Mouse (Mus musculus) cerebellum, adult (tissue): ENCODE measurements at regions not wholly inside any gene's neighbourhood (a gene's known extent, or its start where the extent isn't known, plus 50 kb on each side); places are given as distances from the start of the nearest gene placed in this dataset.

Source experiments
- ATAC-seq: cut with Nextera tagmentation; 2 replicates; pipeline ENCODE4 v1.9.2; 2017; ENCODE audit warnings: mild to moderate bottlenecking, moderate library complexity, mixed read lengths; ENCODE audit not compliant: insufficient number of reproducible peaks, low FRiP score, low TSS enrichment

- no peak for ATAC-seq
Measured at GRCm38 (mm10) chr5:78621987-78622854, 1214.4 kb upstream of the Igfbp7 start.

DNA sequence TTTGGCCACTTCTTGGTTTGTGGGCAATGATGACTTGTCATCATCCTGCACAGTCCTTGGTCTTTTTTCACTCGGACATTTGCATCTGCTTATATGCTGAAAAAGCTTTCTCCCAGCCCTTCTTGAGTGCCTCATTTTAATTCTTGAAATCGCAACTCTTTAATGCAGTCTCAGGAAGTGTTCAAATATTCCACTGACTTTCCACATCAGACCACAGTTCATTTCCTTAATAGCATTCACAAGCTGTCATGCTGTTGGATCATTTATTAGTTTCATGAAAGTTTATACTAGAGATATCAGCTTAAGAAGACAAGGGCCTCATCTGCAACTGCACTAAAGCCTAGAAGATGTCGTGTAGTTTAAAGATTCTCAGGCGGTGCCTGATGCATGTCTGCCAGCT is 1200.5 kb upstream of the Igfbp7 start:
- no peak for ATAC-seq

DNA sequence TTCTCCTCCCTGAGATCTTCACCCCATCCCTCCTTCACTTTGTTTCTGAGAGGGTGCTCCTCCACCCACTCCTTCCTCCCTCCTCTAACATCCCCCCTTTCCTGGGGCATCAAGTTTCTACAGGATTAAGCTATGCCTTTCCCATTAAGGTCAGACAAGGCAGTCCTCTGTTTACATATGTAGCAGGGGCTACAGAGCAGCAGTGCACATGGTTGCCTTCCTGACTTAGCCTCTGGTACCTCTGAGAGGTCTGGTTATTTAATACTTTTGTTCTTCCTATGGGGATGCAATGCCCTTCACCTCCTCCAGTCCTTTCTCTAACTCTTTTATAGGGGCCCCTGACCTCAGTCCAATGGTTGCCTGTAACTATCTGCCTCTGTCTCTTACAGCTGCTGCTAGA is 1194.8 kb upstream of the Igfbp7 start:
- no peak for ATAC-seq

- ATAC-seq: peak; percentile 61; the same call in 1 of the 2 replicates
Measured at GRCm38 (mm10) chr5:78584823-78585222, 1177.0 kb upstream of the Igfbp7 start.

DNA sequence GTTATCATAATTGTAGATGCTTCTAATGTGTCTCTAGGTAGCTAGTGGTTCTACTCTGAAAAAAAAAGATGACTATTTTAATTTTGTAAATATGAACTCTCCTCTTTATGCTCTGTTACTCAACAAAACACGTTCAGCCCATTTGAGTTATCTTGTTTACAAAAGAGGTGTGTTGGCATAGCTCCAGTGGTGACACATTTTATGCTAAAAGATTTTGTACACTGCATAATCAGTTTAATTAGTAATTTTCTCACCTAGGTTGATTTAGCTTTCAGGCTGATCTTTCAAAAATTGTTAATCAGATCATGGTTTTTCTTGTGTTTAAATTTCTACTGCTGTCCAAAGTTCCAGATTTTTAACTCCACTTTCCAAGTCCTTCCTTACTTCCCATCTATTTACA is 1149.1 kb upstream of the Igfbp7 start:
- ATAC-seq: no peak

GRCm38 (mm10) chr5:78535308-78535707 is 1127.5 kb upstream of the Igfbp7 start:
- ATAC-seq: no peak
